Mouse (Mus musculus) adrenal gland, postnatal 36 days (tissue): ENCODE measurements at regions not wholly inside any gene's neighbourhood (a gene's known extent, or its start where the extent isn't known, plus 50 kb on each side); places are given as distances from the start of the nearest gene placed in this dataset.
A peak's percentile ranks its signal among the peaks of the same experiment; 100 is the strongest.

Experiments used
- DNase-seq, 2 experiments: peaks; one replicate each; pipeline ENCODE4 v3.0.0; 2021; ENCODE audit warnings: mixed read lengths in 1 of 2

- no peak for DNase-seq
Observed at GRCm38 (mm10) chr9:79111326-79111725, 496.0 kb downstream of the Cd109 start.

- DNase-seq, result no peak
Observed at GRCm38 (mm10) chr9:79140970-79141369, 525.6 kb downstream of the Cd109 start.

GRCm38 (mm10) chr9:79146004-79146403 lies 530.7 kb downstream of the Cd109 start:
- DNase-seq, result no peak

GRCm38 (mm10) chr9:79165596-79165995 lies 550.2 kb downstream of the Cd109 start:
- DNase-seq, result no peak

GRCm38 (mm10) chr9:79173036-79173435 lies 545.6 kb downstream of the Col12a1 start:
- no peak for DNase-seq

GRCm38 (mm10) chr9:79179954-79180353 lies 538.7 kb downstream of the Col12a1 start:
- DNase-seq, result no peak

- no peak for DNase-seq
Observed at GRCm38 (mm10) chr9:79195420-79195819, 523.2 kb downstream of the Col12a1 start.

- DNase-seq, result no peak
Observed at GRCm38 (mm10) chr9:79201755-79202154, 516.9 kb downstream of the Col12a1 start.

- peak; percentile 34 to 36 for DNase-seq
Observed at GRCm38 (mm10) chr9:79213364-79213763, 505.3 kb downstream of the Col12a1 start.

- peak in 1 of 2 experiments; percentile 7 for DNase-seq
Observed at GRCm38 (mm10) chr9:79215986-79216385, 502.6 kb downstream of the Col12a1 start.

GRCm38 (mm10) chr9:79216432-79216831 lies 502.2 kb downstream of the Col12a1 start:
- DNase-seq, result no peak

- DNase-seq, result no peak
Observed at GRCm38 (mm10) chr9:79233081-79233480, 485.6 kb downstream of the Col12a1 start.

GRCm38 (mm10) chr9:79233751-79234150 lies 484.9 kb downstream of the Col12a1 start:
- DNase-seq, result no peak

- DNase-seq, result no peak
Observed at GRCm38 (mm10) chr9:79269646-79270213, 448.9 kb downstream of the Col12a1 start.

- peak; percentile 4 to 7 for DNase-seq
Observed at GRCm38 (mm10) chr9:79270256-79270655, 448.4 kb downstream of the Col12a1 start.

- DNase-seq, result no peak
Observed at GRCm38 (mm10) chr9:79287849-79288248, 430.8 kb downstream of the Col12a1 start.

GRCm38 (mm10) chr9:79295306-79295705 lies 423.3 kb downstream of the Col12a1 start:
- DNase-seq, result no peak

- no peak for DNase-seq
Observed at GRCm38 (mm10) chr9:79301580-79301979, 417.1 kb downstream of the Col12a1 start.

GRCm38 (mm10) chr9:79310591-79310990 lies 408.0 kb downstream of the Col12a1 start:
- no peak for DNase-seq

GRCm38 (mm10) chr9:79317411-79317810 lies 401.2 kb downstream of the Col12a1 start:
- DNase-seq, result no peak

- DNase-seq, result peak; percentile 37 to 61
Observed at GRCm38 (mm10) chr9:79346371-79347096, 372.1 kb downstream of the Col12a1 start.

- DNase-seq, result no peak
Observed at GRCm38 (mm10) chr9:79392020-79392419, 326.6 kb downstream of the Col12a1 start.

- DNase-seq, result no peak
Observed at GRCm38 (mm10) chr9:79414989-79415388, 303.6 kb downstream of the Col12a1 start.

- no peak for DNase-seq
Observed at GRCm38 (mm10) chr9:79430417-79430816, 288.2 kb downstream of the Col12a1 start.
